Mouse (Mus musculus) heart, adult 8-10 months (tissue): ENCODE measurements around the gene Gemin4. TPM values are rescaled to one million over a fixed set of nuclear protein-coding genes. Genes with fewer than 3 reads are reported as not detected.

ENCODE experiments used
- total RNA-seq, 4 experiments: library from RNA; stranded (reverse); gene quantifications; 2 replicates each; pipeline ENCODE4 v1.2.4; 2022

Gemin4 gene
- total RNA-seq, 4 experiments from 2014 or later: 2.5 to 4.6 (median 3.7) TPM

Other genes with a start within 250 kb of the Gemin4 start
- gene 1700016K19Rik, start 217.8 kb downstream of the Gemin4 start, total RNA-seq: not detected
- 10 to 100 TPM; 21.5 to 40.9 (median 26.7) TPM for gene Rflnb, start 189.9 kb downstream of the Gemin4 start, total RNA-seq
- 10 to 100 TPM; 27.2 to 29.9 (median 29.5) TPM for gene Vps53, start 38.0 kb downstream of the Gemin4 start, total RNA-seq
- gene Fam57a, start 38.0 kb downstream of the Gemin4 start, total RNA-seq: 1 to 10 TPM; 2.0 to 3.0 (median 2.5) TPM
- gene Dbil5, start 56 bp downstream of the Gemin4 start, total RNA-seq: under 1 TPM in 3 of 4 experiments, not detected in 1; 0.50 to 0.68 (median 0.60) TPM
- gene Mrm3, start 26.1 kb upstream of the Gemin4 start, total RNA-seq: 10 to 100 TPM; 23.7 to 28.3 (median 26.3) TPM
- gene Glod4, start 26.1 kb upstream of the Gemin4 start, total RNA-seq: 10 to 100 TPM; 38.8 to 46.4 (median 43.1) TPM
- gene Nxn, start 181.5 kb upstream of the Gemin4 start, total RNA-seq: 10 to 100 TPM in 3 of 4 experiments, 1 to 10 TPM in 1; 9.8 to 13.0 (median 11.0) TPM
- gene Timm22, start 189.3 kb upstream of the Gemin4 start, total RNA-seq: 10 to 100 TPM; 32.9 to 54.5 (median 39.9) TPM